Mouse (Mus musculus) midbrain, embryonic 12.5 days (tissue): ENCODE measurements around the gene Ghrh. TPM values are rescaled to one million over a fixed set of nuclear protein-coding genes. Genes with fewer than 3 reads are reported as not detected.

Source experiments
- ATAC-seq: fragments of 200-750 bp; cut with Nextera tagmentation; 2 replicates; pipeline ENCODE4 v1.8.0; 2017; ENCODE audit warnings: low read depth, moderate TSS enrichment, moderate library complexity; ENCODE audit not compliant: low FRiP score
- H3K27ac ChIP-seq: fragments of 300-500 bp; sonication (generic); replicated peaks from 2 replicates; pipeline ENCODE4 v1.5.1; 2016; ENCODE audit warnings: mild to moderate bottlenecking
- H3K27me3 ChIP-seq: fragments of 300-500 bp; sonication (generic); 2 replicates; pipeline ENCODE4 v1.6.1; 2016; ENCODE audit warnings: mild to moderate bottlenecking
- H3K36me3 ChIP-seq: fragments of 300-500 bp; sonication (generic); 2 replicates; pipeline ENCODE4 v1.6.1; 2016
- H3K4me1 ChIP-seq: fragments of 300-500 bp; sonication (generic); 2 replicates; pipeline ENCODE4 v1.6.1; 2016
- H3K4me2 ChIP-seq: fragments of 300-500 bp; sonication (generic); replicated peaks from 2 replicates; pipeline ENCODE4 v1.6.1; 2016; ENCODE audit warnings: mild to moderate bottlenecking, moderate library complexity
- H3K4me3 ChIP-seq: fragments of 300-500 bp; sonication (generic); 2 replicates; pipeline ENCODE4 v1.5.1; 2016; ENCODE audit warnings: mild to moderate bottlenecking
- H3K9ac ChIP-seq: fragments of 300-500 bp; sonication (generic); replicated peaks from 2 replicates; pipeline ENCODE4 v1.6.1; 2016; ENCODE audit warnings: mild to moderate bottlenecking, moderate library complexity
- H3K9me3 ChIP-seq: fragments of 300-500 bp; sonication (generic); 2 replicates; pipeline ENCODE4 v1.6.1; 2016; ENCODE audit warnings: mild to moderate bottlenecking
- WGBS: fragments of 180-500 bp; shearing (Covaris S2); methylation state at CpG from one replicate; pipeline ENCODE4 v1.1.7; 2016; 5-methylcytosine and 5-hydroxymethylcytosine counted together
- polyA plus RNA-seq: library from polyadenylated mRNA; unstranded; fragments of >200 nt; fragmentation: Nextera tagmentation; extraction: Ambion mirVana; gene quantifications from 2 replicates; pipeline ENCODE4 v1.2.1, GENCODE M21; 2016

Ghrh gene
- polyA plus RNA-seq, 1 experiment from 2014 or later, result 1.1 TPM

- H3K27ac ChIP-seq, result no peak overlapping the region
- H3K36me3 ChIP-seq, result peaks cover 90% of the 10 kb centered on the region
- H3K4me2 ChIP-seq, result no peak overlapping the region
- no peaks in the 10 kb centered on the region; the same call in 1 of the 2 replicates for H3K4me1 ChIP-seq
- 87% methylated on average over 8 of the region's 8 CpGs for WGBS
- ATAC-seq, result no peak
- H3K4me3 ChIP-seq, result no peak overlapping the region
- H3K9ac ChIP-seq, result no peak overlapping the region
- no peaks in the 10 kb centered on the region for H3K9me3 ChIP-seq
- no peaks in the 10 kb centered on the region for H3K27me3 ChIP-seq
Measured at GRCm38 (mm10) chr2:157320135-157320534, 27.2 kb downstream of the Ghrh start.

GRCm38 (mm10) chr2:157317220-157317619 is 30.1 kb downstream of the Ghrh start:
- no peak for ATAC-seq
- Histone ChIP-seq H3K4me2 (no peak overlapping the region), H3K9me3 (no peaks in the 10 kb centered on the region), H3K27me3 (no peaks in the 10 kb centered on the region), H3K4me1 (peaks cover 17% of the 10 kb centered on the region), H3K36me3 (peaks cover 91% of the 10 kb centered on the region), H3K4me3 (no peak overlapping the region), H3K9ac (no peak overlapping the region), H3K27ac (no peak overlapping the region)
- 95% methylated on average over 6 of the region's 6 CpGs for WGBS

GRCm38 (mm10) chr2:157316358-157316933 is 30.9 kb downstream of the Ghrh start:
- Histone ChIP-seq H3K9me3 (no peaks in the 10 kb centered on the region), H3K4me3 (no peak overlapping the region), H3K27me3 (no peaks in the 10 kb centered on the region), H3K4me2 (no peak overlapping the region), H3K9ac (no peak overlapping the region), H3K27ac (no peak overlapping the region), H3K36me3 (peaks cover 91% of the 10 kb centered on the region), H3K4me1 (peaks cover 17% of the 10 kb centered on the region)
- no peak for ATAC-seq
- WGBS, result 84% methylated on average over 14 of the region's 14 CpGs

- peaks cover 91% of the 10 kb centered on the region for H3K36me3 ChIP-seq
- no peaks in the 10 kb centered on the region for H3K9me3 ChIP-seq
- 91% methylated on average over 6 of the region's 6 CpGs for WGBS
- H3K27me3 ChIP-seq, result no peaks in the 10 kb centered on the region
- H3K9ac ChIP-seq, result no peak overlapping the region
- H3K4me3 ChIP-seq, result no peak overlapping the region
- no peak for ATAC-seq
- H3K27ac ChIP-seq, result no peak overlapping the region
- no peak overlapping the region for H3K4me2 ChIP-seq
- peaks cover 17% of the 10 kb centered on the region for H3K4me1 ChIP-seq
Measured at GRCm38 (mm10) chr2:157315486-157315885, 31.8 kb downstream of the Ghrh start.

GRCm38 (mm10) chr2:157314310-157314709 is 33.0 kb downstream of the Ghrh start:
- Histone ChIP-seq H3K27ac (peak overlapping the region; percentile 35), H3K4me1 (peaks cover 17% of the 10 kb centered on the region), H3K9ac (no peak overlapping the region), H3K4me3 (no peak overlapping the region), H3K4me2 (no peak overlapping the region), H3K27me3 (no peaks in the 10 kb centered on the region), H3K9me3 (no peaks in the 10 kb centered on the region), H3K36me3 (peaks cover 94% of the 10 kb centered on the region)
- no peak for ATAC-seq
- WGBS, result 83% methylated on average over 7 of the region's 7 CpGs

GRCm38 (mm10) chr2:157313718-157314117 is 33.6 kb downstream of the Ghrh start:
- Histone ChIP-seq H3K9ac (no peak overlapping the region), H3K4me2 (no peak overlapping the region), H3K27me3 (no peaks in the 10 kb centered on the region), H3K36me3 (peaks cover 96% of the 10 kb centered on the region), H3K9me3 (no peaks in the 10 kb centered on the region), H3K4me3 (no peak overlapping the region), H3K27ac (peak overlapping the region; percentile 56), H3K4me1 (peaks cover 17% of the 10 kb centered on the region)
- WGBS, result 72% methylated on average over 3 of the region's 3 CpGs
- no peak for ATAC-seq

- H3K9me3 ChIP-seq, result no peaks in the 10 kb centered on the region
- 93% methylated on average over 6 of the region's 6 CpGs for WGBS
- peaks cover 93% of the 10 kb centered on the region for H3K36me3 ChIP-seq
- H3K4me2 ChIP-seq, result no peak overlapping the region
- H3K9ac ChIP-seq, result no peak overlapping the region
- no peaks in the 10 kb centered on the region for H3K27me3 ChIP-seq
- 0 out of 2 replicates have a peak overlapping the region, but pooled peaks have one; percentile 35 for H3K27ac ChIP-seq
- no peak for ATAC-seq
- H3K4me3 ChIP-seq, result no peak overlapping the region
- H3K4me1 ChIP-seq, result peaks cover 17% of the 10 kb centered on the region
Measured at GRCm38 (mm10) chr2:157310963-157311637, 36.2 kb downstream of the Ghrh start.

GRCm38 (mm10) chr2:157309611-157310010 is 37.7 kb downstream of the Ghrh start:
- no peak for ATAC-seq
- no peaks in the 10 kb centered on the region for H3K9me3 ChIP-seq
- no peak overlapping the region for H3K27ac ChIP-seq
- peaks cover 90% of the 10 kb centered on the region for H3K36me3 ChIP-seq
- no peak overlapping the region for H3K4me3 ChIP-seq
- no peak overlapping the region for H3K4me2 ChIP-seq
- no peaks in the 10 kb centered on the region for H3K27me3 ChIP-seq
- H3K9ac ChIP-seq, result no peak overlapping the region
- WGBS, result 93% methylated on average over 8 of the region's 8 CpGs
- peaks cover 17% of the 10 kb centered on the region for H3K4me1 ChIP-seq

- no peak overlapping the region for H3K9ac ChIP-seq
- ATAC-seq, result no peak
- H3K9me3 ChIP-seq, result no peaks in the 10 kb centered on the region
- H3K36me3 ChIP-seq, result peaks cover 90% of the 10 kb centered on the region
- WGBS, result 97% methylated on average over 2 of the region's 2 CpGs
- no peak overlapping the region for H3K4me2 ChIP-seq
- H3K27me3 ChIP-seq, result no peaks in the 10 kb centered on the region
- H3K4me1 ChIP-seq, result peaks cover 5% of the 10 kb centered on the region
- no peak overlapping the region for H3K27ac ChIP-seq
- no peak overlapping the region for H3K4me3 ChIP-seq
Measured at GRCm38 (mm10) chr2:157308273-157308917, 38.9 kb downstream of the Ghrh start.

- Histone ChIP-seq H3K27me3 (no peaks in the 10 kb centered on the region), H3K9ac (no peak overlapping the region), H3K9me3 (no peaks in the 10 kb centered on the region), H3K4me1 (no peaks in the 10 kb centered on the region), H3K27ac (no peak overlapping the region), H3K36me3 (peaks cover 90% of the 10 kb centered on the region), H3K4me3 (no peak overlapping the region), H3K4me2 (no peak overlapping the region)
- 88% methylated on average over 4 of the region's 4 CpGs for WGBS
- ATAC-seq, result no peak
Measured at GRCm38 (mm10) chr2:157307715-157308265, 39.5 kb downstream of the Ghrh start.

- Histone ChIP-seq H3K4me2 (no peak overlapping the region), H3K4me3 (no peak overlapping the region), H3K27ac (no peak overlapping the region), H3K4me1 (no peaks in the 10 kb centered on the region), H3K27me3 (no peaks in the 10 kb centered on the region), H3K36me3 (peaks cover 87% of the 10 kb centered on the region), H3K9ac (no peak overlapping the region), H3K9me3 (no peaks in the 10 kb centered on the region)
- ATAC-seq, result no peak
- WGBS, result 86% methylated on average over 7 of the region's 7 CpGs
Measured at GRCm38 (mm10) chr2:157306091-157307032, 40.9 kb downstream of the Ghrh start.
